Mouse (Mus musculus): ENCODE measurements at regions not wholly inside any gene's neighbourhood (a gene's known extent, or its start where the extent isn't known, plus 50 kb on each side); places are given as distances from the start of the nearest gene placed in this dataset.
"Not testable (repeated sequence)": the region's sequence is repeated elsewhere in the genome, so short reads cannot be mapped to it uniquely, and the experiment has no call there.

GRCm38 (mm10) chr10:114265927-114266326, 536.2 kb downstream of the Trhde start:
- CTCF ChIA-PET, result no interaction called here

- CTCF ChIA-PET, result no interaction called here
Measured at GRCm38 (mm10) chr10:114241606-114242005, 560.5 kb downstream of the Trhde start.

- CTCF ChIA-PET, result interaction anchor here (0.6 kb wide), 1 partner anchor 153 kb away, joined by 4 read pairs; no protein-coding TSS in a partner anchor
Measured at GRCm38 (mm10) chr10:114227635-114228034, 574.5 kb downstream of the Trhde start.

GRCm38 (mm10) chr10:114201583-114201982, 600.5 kb downstream of the Trhde start:
- CTCF ChIA-PET, result no interaction called here

GRCm38 (mm10) chr10:114200939-114201338, 601.2 kb downstream of the Trhde start:
- CTCF ChIA-PET, result no interaction called here

GRCm38 (mm10) chr10:114186287-114186686, 615.8 kb downstream of the Trhde start:
- CTCF ChIA-PET, result no interaction called here

GRCm38 (mm10) chr10:114143345-114143744, 658.8 kb downstream of the Trhde start:
- CTCF ChIA-PET, result not testable (repeated sequence)

- CTCF ChIA-PET, result no interaction called here
Measured at GRCm38 (mm10) chr10:114137924-114138323, 664.2 kb downstream of the Trhde start.

- CTCF ChIA-PET, result no interaction called here
Measured at GRCm38 (mm10) chr10:114137095-114137494, 665.0 kb downstream of the Trhde start.
